Mouse (Mus musculus) megakaryocyte progenitor cell, adult 5-6 weeks (primary cell): ENCODE measurements around the gene Trim17. TPM values are rescaled to one million over a fixed set of nuclear protein-coding genes. Genes with fewer than 3 reads are reported as not detected.

Experiments used
- ATAC-seq: replicated peaks from 2 replicates; pipeline ENCODE4 v1.8.0; 2016; ENCODE audit warnings: mild to moderate bottlenecking, moderate TSS enrichment, inconsistent platforms; ENCODE audit not compliant: poor library complexity
- total RNA-seq, 2 experiments: library from RNA; stranded (forward) in 1 of 2; stranded (reverse) in 1 of 2; fragments of 157-497, 149-512 nt in 1 of 2; fragments of 200-1000 nt in 1 of 2; gene quantifications; 2 replicates each; pipeline versions ENCODE4 v1.2.3 to v1.2.4; 2015 to 2017

The Trim17 gene
- total RNA-seq, 2 experiments from 2014 or later, result 0.10 TPM; not detected in 1

DNA sequence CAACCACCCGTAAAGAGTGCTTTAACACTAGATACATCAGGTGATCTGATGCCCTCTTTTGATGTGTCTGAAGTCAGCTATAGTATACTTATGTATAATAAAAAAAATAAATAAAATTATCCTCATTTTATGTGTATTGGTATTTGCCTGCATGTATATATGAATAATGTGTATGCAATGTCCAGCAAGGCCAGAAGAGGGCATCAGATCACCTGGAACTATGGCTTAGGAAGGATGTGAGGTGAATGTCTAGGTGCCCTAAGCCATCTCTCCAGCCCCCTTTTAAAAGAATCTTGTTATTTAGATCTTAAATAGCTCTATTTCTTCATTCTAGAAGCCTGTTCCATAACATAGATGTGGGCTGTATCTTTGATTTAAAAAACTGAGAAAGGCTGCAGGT lies 12.9 kb downstream of the Trim17 start:
- 0 out of 2 replicates have a peak, but pooled peaks have one; percentile 49 for ATAC-seq

DNA sequence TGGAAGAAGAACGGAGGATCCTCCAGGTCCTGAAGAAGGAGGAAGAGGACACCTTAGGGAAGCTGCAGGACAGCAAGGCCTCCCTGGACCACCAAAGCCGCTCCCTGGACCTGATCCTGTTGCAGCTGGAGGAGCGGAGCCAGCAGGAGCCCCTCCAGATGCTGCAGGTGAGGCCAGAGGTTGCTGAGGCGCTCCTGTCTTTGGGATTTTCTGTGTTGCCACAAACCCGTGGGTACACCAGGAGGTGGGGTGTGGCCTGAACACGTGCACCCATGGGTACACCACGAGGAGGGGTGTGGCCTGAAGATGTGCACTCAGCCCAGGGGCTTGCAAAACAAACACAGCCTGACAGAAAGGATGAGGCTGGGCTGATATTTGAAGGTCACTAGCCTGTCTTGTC lies 14.1 kb downstream of the Trim17 start:
- no peak for ATAC-seq

DNA sequence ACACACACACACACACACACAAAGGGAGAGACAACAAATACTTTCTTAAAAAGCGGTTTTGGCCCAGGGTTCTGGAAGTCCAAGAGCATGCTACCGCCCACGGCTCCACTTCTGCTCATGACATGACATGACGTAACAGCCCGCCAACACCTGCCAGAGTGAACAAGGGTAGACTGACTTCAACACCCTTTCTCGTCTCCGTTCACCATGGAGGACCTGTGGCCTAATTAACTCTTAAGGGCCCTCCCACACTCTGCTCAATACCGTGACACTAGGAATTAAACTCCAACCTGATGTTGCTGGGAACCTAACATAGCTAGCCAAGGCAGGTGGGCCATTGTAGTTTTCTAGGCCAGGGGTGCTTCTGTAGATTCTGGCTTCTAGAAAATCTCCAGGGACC lies 14.5 kb downstream of the Trim17 start:
- no peak for ATAC-seq

DNA sequence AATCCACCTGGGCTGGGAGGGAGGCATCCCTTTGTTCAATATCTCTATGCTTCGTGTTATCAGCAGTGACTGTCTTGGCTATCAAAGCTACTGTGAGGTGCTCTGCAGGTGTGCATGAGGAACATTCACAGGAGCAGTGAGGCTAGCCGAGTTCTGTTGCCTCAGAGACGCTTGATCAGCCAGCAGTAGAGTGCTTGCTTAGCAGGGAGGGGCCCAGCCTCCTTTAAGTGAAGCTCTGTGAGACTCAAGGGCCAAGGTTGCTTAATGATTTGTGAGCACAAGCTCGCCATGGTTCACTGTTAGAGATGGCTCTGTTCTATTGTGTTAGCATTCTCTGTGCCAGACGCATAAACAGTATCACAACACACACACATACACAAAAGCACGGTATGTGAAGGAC lies 15.2 kb downstream of the Trim17 start:
- ATAC-seq, result no peak

DNA sequence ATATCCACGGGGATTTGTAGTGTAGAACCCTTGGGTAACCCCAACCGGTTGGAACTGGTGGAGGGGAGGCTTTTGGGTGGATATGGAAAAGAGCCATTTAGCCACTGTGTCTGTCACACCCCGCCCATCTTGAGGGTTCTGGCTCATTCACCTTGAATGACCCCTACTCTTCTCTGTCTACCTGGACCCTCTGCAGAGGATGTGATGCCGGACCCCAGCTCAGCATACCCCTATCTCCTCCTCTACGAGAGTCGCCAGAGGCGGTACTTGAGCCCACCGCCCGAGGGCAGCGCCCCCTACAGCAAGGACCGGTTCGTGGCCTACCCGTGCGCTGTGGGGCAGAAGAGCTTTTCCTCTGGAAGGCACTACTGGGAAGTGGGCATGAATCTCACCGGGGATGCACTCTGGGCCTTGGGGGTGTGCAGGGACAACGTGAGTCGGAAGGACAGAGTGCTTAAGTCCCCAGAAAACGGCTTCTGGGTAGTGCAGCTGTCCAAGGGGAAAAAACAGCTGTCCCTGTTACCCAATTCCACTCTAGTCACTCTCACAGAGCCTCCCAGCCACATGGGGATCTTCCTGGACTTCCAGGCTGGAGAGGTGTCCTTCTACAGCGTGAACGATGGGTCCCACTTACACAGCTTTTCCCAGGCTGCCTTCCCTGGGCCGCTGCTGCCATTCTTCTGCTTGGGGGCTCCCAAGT lies 16.5 kb downstream of the Trim17 start:
- no peak for ATAC-seq

DNA sequence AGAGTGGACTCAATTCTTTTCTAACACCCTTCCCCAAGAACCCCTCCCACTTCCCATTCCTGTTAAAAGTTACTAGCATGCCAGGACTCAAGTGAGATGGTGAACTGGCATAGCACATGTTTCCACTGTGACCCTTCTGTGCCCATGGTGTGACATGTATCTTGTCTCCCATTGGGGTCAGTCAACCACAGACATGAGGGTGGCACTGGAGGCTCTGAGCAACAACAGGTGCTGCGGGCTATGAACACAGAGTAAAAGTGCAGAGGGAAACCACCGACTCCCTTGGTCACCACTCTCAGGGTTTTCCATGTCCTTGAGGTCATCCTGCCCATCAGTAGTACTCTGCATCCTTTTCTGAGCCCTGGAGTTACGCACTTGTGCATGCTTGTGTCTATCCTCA lies 17.3 kb downstream of the Trim17 start:
- no peak for ATAC-seq

DNA sequence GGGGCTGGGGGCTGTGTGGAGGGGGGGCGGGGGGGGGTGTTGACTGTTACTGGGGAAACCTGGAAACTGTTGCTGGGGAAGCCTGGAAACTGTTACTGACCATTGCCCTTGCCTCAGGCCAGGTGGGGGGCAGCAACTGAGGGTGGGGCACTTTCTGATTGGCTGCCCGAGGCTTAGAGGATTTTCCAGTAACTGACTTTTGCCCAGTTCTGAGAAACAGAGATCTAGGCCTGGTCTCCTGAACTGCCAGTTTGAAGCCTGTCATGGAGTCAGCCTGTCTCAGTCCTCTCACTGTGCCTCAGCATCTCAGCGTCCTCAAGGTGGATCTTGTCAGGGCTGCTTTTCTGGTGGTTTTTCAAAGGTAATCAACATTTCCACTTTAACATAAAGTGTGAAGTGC lies 19.9 kb downstream of the Trim17 start:
- no peak for ATAC-seq

DNA sequence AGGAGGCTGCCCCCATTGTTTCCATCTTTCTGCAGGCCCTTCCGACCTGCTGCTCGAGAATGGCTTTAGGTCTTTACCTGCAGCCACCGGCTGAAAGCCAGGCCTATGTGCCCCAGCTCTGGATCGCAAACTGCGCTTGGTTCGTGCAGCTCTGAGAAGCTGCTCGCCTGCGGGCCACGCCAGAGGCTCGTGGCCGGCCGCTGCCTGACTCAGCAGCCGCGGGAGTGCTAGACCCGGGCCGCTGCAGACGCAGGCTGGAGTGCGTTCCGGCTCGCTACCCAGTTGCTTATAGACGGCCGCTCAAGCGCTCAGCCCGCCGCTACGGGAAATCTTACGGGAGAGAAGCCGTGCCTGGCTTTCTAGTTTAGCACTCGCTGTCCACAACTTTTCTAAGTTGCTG lies 22.7 kb downstream of the Trim17 start:
- ATAC-seq, result peak; percentile 20; the same call in 1 of the 2 replicates

DNA sequence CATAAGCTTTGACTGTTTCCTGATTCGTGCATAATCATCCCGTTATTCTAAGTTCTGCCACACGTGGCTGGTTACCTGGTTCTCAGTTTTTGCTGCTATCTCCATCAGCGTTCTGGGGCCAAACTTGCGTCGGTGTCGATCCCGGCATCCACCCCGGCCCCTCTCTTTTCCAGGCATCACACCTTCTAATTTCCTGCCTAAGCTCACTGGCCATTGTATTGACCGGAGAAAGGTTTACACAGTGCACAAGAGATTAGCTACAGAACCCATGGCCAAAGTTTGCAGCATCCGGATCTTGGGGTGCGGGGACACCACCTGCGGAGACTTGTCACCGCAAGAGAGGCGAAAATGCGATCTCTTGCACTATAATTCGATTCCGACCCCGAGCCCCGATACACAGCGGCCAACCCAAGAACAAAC lies 23.1 kb downstream of the Trim17 start:
- 0 out of 2 replicates have a peak, but pooled peaks have one; percentile 3 for ATAC-seq

DNA sequence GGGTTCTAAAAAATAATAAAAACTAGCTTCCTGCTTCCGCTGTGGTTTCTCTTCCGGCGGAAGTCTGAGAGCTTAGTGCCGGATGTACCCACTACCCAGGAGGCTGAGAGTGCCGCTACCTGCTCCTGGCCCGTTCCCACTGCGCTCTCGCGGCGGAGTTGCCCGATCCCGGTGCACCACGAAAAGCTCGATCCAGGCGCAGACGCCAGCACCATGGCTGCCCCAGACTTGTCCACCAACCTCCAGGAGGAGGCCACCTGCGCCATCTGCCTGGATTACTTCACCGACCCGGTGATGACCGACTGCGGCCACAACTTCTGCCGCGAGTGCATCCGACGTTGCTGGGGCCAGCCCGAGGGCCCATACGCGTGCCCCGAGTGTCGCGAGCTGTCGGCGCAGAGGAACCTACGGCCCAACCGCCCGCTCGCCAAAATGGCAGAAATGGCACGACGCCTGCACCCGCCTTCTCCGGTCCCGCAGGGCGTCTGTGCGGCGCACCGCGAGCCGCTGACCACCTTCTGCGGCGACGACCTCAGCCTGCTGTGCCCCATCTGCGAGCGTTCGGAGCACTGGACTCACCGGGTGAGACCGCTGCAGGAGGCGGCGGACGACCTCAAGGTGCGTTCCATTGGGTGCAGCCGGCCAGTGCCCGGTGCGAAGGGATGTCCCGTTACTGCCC lies 23.7 kb downstream of the Trim17 start, which contains the start of gene Trim11:
Gene Trim11 (plus strand): TSS at position 67 of the 679 bp plus-strand sequence.
- peak; percentile 43 for ATAC-seq

DNA sequence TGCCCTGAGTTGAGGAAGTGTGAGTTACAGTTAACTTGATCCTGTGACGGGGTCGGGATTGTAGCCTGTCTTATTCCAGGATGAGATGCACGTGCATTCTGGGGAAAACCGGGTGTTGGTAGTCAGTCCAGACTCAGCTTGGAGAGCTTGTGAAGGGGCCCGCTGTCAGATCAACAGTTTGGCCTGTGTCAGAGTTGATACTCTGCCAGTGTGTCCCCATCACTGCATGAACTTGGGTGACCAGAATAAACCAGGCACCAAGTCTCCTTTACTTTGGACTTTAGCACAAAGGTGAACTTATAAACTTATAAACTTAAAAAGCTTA lies 24.2 kb downstream of the Trim17 start:
- ATAC-seq, result no peak

DNA sequence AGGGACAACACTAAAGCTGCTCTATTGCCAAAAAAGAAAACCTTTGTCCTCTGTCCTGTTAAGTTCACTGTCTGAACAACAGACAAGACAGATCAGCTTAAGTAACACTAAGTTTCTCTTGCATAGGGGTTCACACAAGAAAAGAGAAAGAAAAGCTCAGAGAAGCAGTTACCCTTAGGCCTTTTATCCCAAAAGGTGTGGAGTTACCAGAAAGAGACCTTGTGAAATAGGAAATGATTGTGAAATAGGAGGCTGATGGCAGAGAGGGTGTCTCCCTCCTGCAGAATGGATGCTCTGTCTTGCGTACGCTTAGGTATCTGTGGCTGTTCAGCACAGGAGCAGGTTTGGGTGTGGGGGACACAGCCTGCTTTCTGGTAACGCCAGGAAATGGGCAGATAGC lies 24.7 kb downstream of the Trim17 start:
- 0 out of 2 replicates have a peak, but pooled peaks have one; percentile 10 for ATAC-seq

DNA sequence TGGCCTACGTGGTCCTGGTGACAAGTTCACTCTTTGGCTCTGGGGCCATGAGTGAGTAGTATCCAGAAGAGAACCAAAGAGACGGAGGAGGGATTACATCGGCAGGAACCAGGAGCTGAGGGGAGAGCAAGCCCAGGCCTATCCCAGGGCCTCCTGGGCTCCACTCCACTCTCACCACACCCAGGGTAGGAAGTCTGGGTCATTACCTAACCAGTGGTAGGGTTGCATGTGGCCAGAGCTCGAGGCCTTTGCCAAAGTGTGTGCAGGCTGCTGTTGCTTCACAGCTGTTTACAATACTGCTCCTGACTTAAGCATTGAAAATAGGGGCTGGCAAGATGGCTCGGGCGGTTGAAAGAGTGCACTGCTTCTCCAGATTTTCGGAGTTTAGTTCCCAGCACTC lies 25.2 kb downstream of the Trim17 start:
- peak; percentile 50 for ATAC-seq

DNA sequence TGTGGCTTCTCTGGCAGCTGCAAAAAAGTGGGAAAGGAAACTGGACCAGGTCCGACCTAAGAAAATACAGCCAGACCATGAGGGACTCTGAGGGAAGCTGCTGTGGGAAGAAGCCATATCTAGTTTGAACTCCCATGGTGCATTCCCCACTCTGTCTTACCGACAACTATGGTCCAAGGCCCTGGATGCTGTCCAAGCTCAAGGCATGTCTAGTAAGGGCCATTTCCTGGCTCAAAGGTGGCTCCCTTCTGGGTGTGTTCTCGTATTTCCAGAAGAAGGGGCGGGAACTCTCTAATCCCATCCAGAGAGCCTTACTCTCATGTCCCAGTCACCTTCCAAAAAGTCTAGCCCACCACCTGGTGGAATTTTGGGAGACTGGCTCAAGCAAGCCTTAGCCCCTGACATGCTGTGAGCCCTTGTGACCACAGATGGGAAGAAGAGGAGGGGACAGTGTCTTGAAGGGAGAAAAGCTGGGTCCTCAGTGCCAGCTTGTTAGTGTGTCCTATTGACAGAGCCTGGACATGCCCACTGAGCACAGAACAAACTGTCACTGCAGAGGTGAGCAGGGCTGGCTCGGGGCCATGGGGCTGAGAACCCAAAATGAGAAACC lies 26.0 kb downstream of the Trim17 start:
- ATAC-seq, result no peak

DNA sequence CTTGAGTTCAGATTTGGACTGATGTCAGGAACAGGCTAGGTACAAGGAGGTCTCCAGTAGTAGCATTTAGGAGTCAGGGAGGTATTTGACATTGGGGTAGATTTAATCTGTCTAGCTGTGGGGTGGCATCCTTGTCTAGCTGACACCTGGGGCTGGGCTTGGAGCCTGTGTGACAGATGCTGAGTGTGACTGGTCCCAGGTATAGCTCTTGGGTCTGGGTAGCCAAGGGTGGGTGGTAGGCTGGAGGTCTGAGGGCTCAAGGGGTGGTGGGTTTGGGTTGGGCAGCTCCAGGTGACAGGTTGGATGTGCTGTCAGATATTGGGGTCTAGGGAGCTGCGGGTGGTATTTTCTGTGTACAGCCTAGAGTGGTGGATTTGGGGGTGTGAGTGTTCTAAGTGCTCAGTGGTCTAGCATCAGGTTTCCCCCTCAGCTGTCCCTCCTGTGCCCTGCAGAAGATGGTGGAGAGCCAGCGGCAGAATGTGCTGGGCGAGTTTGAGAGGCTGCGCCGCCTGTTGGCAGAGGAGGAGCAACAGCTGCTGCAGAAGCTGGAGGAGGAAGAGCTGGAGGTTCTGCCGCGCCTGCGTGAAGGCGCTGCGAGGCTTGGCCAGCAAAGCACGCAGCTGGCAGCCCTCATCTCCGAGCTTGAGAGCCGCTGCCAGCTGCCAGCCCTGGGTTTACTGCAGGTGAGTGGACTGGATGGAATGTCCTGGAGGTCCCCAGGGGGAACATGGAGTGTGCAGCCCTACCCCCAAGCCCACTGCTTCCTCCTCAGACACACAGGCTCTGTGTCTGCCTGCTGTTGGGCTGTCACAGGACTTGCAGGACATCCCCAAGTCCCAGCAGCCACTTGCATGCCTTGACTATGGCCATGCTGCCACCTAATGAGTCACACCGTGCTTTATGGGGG lies 27.3 kb downstream of the Trim17 start:
- ATAC-seq, result peak; percentile 56

DNA sequence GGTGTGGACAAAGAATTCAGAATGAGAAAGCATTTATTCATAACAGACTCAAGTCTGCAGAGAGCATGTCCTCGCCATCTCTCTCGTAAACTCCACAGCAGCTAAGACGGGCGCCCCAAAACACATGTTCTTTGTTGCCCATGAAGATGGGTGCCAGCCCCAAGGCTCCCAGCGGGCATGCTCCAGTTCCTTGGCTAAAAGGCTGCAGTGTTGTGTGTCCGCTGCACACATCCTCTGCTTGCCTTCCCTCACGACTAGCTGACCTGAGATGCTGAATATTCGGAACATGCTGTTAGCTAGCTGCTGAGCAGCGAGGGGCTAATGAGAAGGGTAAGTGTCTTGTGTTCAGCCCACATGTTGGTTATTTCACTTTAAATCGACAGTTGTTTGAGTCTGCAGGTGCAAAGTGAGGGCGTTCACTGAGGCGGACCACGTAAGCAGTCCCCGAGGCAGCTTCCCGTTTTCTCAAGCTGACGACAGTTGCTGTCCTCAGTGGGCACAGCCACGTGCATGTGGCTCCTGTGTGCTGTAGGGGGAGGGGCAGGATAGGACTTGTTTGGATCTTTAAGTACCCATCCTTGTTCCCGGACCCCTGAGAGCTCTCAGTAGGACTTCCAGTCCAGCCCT lies 28.1 kb downstream of the Trim17 start:
- ATAC-seq, result peak; percentile 43

DNA sequence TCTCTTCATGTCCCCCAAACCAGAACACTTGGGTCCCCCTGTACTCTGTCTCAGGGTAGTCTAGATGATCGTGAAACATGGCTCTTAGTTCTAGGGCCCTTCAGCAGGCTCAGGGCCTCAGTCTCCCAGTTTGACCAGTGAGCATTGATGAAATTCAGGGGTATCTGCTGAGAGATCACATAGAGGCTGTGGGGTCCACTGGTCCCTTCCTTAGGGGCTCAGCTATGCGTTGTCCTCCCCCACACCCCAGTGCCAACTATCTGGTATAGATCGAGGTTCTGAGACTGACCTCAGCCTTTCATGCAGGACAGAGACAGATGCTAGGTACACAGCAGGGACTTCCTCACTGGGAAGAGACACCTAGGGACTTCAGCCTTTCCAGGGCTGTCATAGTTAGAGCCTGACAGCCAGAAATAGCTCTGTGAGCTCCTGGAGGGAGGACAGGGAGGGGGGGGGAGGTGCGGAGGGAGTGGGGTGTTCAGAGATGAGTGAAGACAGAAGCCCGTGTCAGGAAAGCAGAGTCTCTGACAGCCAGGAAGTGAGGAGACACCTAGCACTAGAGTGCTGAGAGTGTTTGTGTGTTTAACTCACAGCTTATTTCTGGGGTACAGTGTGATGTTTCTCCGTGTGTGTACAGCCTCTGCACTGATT lies 29.3 kb downstream of the Trim17 start:
- no peak for ATAC-seq

DNA sequence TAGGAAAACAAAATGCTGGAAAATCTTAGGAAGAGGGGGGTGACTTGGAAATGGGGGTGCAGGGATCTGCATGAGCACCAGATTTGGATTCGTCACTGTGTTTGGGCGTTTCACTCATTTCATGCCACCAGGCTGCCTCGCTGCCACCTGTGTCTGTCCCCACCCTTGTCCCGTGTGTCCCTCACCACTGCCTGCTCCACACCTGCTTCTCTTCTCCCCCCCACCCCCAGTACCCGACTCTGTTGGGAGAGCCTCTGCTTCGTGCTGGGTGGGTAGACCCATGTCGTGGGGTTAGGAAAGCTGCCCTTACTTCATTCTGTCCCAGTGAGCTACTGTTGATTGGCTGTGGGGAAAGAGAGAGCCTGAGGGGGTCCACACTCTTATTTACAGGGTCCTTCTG lies 30.2 kb downstream of the Trim17 start:
- ATAC-seq, result no peak

DNA sequence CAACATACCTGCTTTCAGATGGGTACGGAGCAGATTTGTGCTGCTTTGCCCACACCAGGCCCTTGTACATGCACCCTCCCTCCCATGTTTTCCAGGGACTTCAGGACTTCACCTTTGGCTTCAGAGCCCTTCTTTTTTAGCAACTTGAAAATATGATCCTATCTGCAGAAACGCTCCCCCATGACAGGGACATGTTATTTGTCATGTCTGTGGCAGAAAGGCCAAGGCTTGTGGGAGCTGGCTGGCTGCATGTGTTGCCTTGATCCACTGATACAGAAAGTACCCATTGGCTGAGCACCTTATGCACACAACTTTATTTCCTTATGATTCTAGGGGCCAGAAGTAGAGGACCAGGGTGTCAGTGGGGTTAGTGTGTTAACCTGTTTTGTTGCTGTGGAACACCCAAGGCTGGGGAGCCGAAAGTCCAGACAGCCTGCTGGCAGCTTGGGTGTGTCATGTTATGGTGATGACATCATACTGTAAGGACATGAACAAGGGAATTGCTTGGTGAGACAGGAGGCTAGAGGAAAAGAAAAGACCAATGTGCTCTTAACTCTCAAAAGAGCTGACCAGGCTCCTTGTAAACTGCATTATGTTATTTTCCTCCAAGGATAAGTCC lies 30.9 kb downstream of the Trim17 start:
- no peak for ATAC-seq

DNA sequence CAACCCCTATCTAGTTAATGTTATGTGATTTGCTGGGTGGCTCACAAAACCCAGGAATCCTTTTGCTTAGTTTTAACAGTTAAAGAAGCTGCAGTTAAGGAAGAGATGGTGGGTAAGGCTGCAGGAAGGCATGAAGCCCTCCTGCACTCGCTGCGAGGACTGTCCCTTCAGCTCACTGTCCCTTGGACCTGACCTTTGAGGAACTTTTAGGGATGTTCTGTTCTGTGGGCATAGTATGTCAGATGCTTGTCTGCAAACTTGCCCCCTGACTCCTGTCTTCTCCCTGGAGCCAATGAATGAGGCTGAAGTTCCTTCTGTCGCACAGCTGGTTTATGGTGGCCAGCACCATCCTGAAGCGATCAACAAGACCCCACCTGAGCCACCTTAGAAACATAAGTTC lies 34.7 kb downstream of the Trim17 start:
- no peak for ATAC-seq
